Mouse (Mus musculus) liver, adult 2 months (tissue): ENCODE measurements around the gene Mpv17l2.

ENCODE experiments used
- CTCF ChIP-seq: fragments of 200-500 bp; IDR thresholded peaks from 2 replicates; pipeline ENCODE4 v1.5.1; 2011; ENCODE audit warnings: low read depth, low read length, control low read depth
- POLR2A ChIP-seq: fragments of 200-500 bp; IDR thresholded peaks from 2 replicates; pipeline ENCODE4 v1.6.1; 2011; ENCODE audit warnings: low read length, control low read depth; ENCODE audit not compliant: insufficient read depth; ENCODE audit errors: extremely low read depth

DNA sequence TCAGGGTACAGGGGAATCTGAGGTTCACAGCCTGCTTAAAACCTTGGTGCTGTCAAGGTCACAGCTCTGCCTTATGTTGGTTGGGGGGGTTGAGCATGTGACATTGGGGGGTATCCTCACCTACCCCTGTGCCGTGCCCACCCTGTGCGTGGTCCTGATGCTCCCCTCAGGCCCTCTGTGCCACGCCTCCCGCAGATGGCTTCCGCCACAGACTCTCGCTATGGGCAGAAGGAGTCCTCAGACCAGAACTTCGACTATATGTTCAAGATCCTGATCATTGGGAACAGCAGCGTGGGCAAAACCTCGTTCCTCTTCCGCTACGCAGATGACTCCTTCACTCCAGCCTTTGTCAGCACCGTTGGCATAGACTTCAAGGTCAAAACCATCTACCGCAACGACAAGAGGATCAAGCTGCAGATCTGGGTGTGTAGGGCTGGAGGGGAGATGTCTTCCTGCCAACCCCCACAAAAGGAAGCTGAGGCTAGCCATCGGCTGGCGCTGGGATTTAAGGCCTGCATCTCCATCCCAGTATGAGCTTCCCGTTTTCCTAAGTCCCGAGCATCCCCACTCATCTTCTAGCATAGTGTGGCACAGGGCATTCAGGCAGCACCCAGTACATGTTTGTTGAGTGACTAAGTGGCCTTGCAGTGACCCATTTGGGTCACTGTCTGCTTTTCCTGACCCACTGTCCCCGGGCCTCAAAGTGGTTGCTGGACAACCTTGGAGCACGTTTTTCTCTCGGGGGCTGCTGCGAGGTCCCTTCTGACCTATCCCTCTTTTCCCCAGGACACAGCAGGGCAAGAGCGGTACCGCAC lies 4.9 kb downstream of the Mpv17l2 start:
- no peak for TF ChIP-seq CTCF
- no peak for TF ChIP-seq POLR2A
